Mouse (Mus musculus): Measurements from ENCODE around the gene Ldb1. TPM values are rescaled to one million over a fixed set of nuclear protein-coding genes. Genes with fewer than 3 reads are reported as not detected.

The Ldb1 gene
- total RNA-seq, 2 experiments from 2014 or later: 106 to 118 TPM

DNA sequence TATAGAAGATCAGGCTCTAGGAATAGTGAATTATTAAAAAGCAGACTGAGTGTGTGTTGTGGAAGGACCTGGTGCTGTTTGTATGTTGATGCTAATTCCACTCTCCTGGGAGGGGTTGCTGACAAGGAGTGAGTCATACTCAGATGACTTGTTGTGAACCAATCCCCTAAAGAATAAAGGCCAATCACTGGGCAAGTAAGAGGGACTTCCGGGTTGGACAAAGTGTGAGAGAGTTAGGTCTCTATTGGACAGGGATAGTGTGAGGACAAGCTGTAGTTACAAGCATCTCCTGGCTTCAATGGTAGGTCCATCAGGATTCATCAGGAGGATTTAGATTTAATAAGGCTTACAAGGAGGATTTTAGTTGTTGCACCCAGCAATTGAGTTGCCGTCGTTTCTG lies 56.8 kb downstream of the Ldb1 start:
- no peak for DNase-seq (ENCODE audit: extremely low spot score in 1 of 2, low spot score in 1 of 2)

DNA sequence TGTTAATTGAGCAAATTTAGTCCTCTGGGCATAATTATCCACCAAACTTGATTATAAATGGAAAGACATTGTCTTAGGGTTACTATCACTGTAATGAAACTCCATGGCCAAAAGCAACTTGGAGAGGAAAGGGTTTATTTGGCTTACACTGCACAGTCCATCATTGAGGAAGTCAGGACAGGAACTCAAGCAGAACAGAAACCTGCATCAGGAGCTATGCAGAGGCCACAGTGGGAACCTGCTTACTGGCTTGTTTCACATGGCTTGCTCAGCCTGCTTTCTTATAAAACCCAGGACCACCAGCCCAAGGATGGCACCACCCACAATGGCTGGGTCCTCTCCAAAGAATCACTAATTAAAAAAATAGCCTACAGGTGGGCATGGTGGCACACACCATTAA lies 60.6 kb downstream of the Ldb1 start:
- DNase-seq (ENCODE audit: extremely low spot score in 1 of 2, low spot score in 1 of 2): no peak

Other genes starting within 250 kb of the Ldb1 start
- 100 to 1,000 TPM; 229 to 230 TPM for gene Kcnip2, start 229.2 kb downstream of the Ldb1 start, total RNA-seq (2021)
- 10 to 100 TPM; 19.9 to 20.3 TPM for gene Armh3, start 46.7 kb downstream of the Ldb1 start, total RNA-seq (2021)
- 1 to 10 TPM; 4.9 to 7.3 TPM for gene Hps6, start 41.7 kb downstream of the Ldb1 start, total RNA-seq (2021)
- 10 to 100 TPM; 28.1 to 34.8 TPM for gene Pprc1, start 328 bp downstream of the Ldb1 start, total RNA-seq (2021)
- gene Nolc1, start 30.6 kb upstream of the Ldb1 start, total RNA-seq (2021): 10 to 100 TPM; 44.7 to 48.4 TPM
- not detected for gene Elovl3, start 86.7 kb upstream of the Ldb1 start, total RNA-seq (2021)
- gene Pitx3, start 103.1 kb upstream of the Ldb1 start, total RNA-seq (2021): not detected
- 10 to 100 TPM; 93.3 to 97.6 TPM for gene Gbf1, start 107.3 kb upstream of the Ldb1 start, total RNA-seq (2021)